Mouse (Mus musculus): ENCODE data around the gene Tectb. TPM values are rescaled to one million over a fixed set of nuclear protein-coding genes. Genes with fewer than 3 reads are reported as not detected.

Tectb gene
- total RNA-seq, 4 experiments from 2014 or later, result 0.14 to 0.41 (median 0.29) TPM

DNA sequence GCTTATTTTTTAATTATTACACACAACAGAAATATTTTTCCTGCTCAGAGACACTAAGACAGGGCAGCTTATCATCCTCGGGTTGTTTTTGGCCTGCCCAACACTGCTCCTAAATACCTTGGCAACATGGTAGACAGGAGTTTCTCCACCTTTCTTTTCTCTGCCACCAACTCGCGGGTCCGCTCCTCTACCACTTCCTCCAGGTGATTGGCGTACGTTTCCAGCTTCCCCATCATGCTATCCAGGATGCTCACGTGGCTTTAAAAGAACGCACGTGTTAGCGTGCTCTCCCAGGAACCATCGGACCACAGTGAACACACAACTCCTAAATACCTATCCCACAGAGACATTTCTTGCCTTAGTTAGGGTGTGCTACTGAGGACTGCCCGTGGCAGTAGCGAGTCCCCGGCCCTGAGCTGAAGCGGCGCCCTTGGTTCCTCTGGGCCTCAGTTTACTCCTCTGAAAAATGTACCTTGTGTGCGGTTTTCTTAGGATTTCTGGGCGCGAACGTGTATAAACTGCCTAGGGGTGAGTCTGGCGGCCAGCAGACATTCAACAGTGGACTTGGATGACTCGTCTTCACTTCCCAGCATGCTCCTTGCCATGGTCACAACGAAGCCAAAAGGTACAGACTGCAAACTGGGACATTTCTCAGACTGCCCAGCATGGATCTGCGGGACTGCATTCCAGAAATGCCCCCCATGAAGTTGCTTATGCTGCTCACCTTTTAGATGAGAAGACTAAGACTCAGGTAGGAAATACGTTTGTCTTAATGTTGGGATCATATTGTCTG, 27.4 kb downstream of the Tectb start:
- DNase-seq (ENCODE audit: low spot score), result no peak

DNA sequence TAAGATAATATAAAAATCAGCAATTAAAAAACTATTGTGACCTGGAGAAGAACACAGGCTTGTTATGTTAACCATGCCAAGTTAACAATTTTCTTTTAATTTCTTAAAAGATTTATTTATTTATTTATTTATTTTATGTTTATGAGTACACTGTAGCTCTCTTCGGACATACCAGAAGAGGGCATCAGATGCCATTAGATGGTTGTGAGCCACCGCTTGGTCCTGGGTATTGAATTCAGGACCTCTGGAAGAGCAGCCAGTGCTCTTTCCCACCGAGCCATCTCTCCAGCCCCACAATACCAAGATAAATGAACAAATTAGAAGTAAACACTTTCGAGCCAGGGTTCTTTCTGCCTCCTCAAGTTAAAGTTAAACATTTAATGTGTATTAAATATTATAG, 28.1 kb downstream of the Tectb start:
- DNase-seq (ENCODE audit: low spot score), result no peak

DNA sequence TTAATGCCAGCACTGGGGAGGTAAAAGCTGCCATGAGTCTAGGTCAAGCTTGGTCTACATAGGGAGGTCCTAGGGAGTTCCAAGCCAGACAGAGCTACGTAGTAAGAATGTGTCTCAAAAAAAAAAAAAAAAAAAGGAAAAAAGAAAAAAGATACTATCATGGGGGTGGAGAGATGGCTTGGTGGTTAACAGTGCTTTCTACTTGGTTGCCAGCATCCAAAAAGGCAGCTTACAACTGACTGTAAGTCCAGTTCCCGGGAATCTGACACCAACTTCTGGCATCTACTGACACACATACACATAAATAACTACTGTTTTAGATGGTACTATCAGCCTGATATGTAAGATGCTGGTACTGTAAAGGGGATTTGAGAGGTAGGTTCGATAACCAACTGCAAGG, 28.6 kb downstream of the Tectb start:
- no peak for DNase-seq (ENCODE audit: low spot score)

DNA sequence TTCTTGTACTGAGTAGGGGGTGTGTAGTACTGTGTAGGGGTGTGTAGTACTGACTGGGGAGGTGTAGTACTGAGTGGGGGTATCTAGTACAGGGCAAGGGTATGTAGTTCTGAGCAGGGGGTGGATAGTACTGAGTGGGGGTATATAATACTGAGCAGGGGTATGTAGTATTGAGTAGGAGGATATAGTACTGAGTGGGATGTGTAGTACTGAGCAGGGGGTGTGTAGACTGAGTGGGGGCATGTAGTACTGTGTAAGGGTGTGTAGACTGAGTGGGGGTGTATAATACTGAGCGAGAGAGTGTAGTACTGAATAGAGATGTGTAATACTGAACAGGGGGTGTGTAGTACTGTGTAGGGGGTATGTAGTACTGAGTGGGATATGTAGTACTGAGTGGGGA, 31.2 kb downstream of the Tectb start:
- no peak for DNase-seq (ENCODE audit: low spot score)

DNA sequence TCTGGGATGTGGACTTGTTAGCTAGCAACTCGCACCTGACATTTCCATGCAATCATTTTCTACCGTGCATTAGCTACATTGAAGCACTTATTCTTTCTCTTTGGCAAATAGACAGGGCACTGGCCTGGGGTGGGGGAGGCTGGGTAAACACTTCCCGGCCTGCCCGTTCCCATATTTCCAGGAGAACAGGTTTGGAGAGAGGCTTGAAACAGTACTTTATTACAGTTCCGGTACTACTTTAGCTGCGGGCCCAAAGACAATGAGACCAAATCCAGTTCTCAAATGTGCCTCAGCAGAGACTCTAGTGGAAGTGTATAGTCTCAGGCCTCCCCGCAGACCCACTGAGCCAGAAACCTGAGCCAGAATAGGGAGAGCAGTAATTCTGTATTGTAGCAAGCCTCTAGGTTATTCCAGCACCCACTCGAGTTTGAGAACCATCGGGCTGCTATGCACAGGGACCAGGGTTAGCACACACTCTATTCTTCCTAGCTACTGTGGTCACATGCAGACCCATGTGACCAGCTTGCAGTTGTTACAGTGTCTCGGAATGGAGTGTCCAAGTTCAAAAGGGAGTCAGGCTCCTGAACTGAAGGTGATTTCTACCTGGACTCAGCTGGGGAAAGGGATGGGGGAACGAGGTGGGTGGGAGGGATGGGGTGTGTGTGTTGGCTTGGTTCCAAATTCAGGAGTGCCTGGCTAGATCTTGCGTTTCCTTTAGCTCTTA, 33.2 kb downstream of the Tectb start:
- DNase-seq (ENCODE audit: low spot score), result no peak

DNA sequence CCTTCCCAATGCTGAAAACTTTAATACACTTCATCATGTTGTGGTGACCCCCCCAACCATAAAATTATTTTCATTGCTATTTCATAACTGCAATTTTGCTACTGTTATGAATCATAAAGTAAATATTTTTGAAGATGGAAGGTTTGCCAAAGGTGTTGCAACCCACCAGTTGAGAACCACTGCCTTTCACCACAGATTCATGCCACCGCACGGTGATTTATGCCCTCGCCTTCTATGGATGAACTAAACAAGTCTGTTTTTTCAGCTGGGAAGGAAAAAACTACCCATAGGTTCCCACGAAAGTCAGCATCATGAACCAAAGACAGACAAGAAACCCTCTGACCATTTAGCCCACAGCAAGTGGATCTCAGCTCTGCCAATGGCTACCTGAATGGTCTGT, 36.3 kb downstream of the Tectb start:
- DNase-seq (ENCODE audit: low spot score), result no peak

DNA sequence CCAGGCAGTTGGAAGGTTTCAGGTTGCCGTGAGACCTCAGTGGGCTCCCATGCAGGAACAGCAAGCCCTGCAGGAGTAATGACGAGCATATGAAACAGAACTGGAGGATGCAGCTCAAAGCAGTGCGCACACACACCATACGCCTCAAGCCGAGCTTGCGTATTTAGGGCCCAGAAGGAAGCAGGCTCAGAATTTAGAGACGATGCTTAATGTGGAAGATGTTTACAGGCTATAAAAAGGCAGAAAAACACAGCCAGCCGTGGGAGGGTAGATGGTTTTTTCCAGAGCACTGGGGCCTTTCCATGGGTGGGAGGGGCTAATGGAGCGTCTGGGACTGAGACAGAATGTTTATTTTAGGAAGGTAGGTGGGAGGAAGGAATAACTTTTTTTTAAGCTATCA, 36.8 kb downstream of the Tectb start:
- DNase-seq (ENCODE audit: low spot score), result no peak

DNA sequence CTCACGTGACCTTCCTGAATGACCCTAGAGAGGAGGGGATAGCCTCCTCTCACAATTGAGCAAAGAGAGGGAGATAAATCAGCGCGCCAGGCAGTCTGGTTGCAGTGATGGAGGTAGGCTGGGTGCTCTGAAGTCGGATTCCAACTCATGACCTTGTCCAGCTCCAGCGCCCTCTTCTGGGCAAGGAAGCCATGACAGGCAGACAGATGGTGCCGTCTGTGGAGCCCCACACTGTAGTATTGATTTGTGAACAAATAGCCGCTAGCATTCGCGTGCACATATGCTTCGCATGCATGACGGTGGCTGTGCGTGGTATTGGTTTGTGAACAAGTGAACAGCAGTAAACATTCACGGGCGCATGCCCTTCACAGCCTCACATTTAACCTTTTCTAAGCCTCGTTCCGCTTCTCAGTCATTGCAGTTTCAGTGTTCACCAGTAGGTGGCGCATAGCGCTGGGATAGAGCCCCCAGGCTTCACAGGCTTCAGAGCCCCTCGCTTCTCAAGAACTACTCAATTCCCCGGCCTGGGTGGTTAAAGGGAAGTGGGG, 37.7 kb downstream of the Tectb start:
- peak; percentile 72 for DNase-seq (ENCODE audit: low spot score)

DNA sequence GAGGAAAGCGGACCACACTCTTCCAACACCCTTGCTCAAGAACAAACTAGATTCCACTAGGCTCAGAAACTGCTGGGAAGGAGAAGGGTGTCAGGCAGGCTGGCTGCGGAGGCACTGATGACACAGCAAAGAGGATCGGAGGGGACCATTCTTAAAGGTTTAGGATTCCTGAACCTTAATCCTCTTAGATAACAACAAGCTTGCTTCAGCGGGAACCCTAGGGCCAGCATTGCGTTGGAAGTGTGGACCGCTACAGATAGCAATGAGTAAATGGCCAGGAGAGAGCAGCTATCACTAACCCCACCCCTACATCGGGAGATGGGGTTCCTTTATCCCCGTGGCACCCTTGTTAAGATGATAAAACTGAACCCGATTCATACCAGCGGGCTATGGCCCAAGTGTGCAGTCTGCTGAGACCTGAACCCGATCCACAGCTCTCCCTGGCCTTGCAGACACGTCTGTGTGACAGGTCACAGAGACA, 38.2 kb downstream of the Tectb start:
- no peak for DNase-seq (ENCODE audit: low spot score)

DNA sequence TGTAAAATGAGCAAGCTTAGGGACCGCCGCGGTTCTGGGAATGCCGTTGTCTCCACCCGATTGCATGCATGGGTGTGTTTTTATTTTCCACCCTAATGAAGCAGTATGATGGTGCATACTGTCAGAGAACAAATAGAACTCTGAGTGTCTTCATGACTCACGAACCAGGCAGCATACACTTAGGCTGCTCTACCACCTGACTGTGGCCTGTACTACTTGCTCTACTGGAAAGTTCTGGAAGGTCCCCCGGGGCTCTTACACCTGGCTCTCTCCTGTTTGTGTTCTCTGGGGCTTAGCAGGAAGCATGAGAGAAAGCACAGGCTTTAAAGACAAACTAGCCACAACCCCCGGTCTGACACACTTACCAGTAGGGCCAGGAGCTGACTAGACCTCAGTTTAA, 38.8 kb downstream of the Tectb start:
- DNase-seq (ENCODE audit: low spot score), result no peak

DNA sequence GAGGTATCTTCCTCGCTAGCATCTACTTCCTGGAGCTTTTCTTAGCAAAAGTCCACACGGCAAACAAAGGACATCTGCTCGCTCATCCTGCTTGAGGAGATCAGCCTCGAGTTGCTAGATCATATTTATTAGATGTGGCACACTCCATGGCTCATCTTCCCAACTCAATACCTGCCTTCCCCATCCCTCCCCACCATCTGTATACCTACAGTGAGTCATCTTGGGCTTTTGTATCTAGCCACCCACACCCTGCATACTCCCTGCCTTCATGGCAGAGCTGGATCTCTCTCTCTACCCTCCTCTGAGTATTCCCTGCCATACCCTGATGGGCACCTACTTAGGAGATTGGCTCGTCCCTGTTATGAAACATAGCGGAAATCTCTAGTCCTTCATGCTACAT, 40.7 kb downstream of the Tectb start:
- DNase-seq (ENCODE audit: low spot score), result no peak

DNA sequence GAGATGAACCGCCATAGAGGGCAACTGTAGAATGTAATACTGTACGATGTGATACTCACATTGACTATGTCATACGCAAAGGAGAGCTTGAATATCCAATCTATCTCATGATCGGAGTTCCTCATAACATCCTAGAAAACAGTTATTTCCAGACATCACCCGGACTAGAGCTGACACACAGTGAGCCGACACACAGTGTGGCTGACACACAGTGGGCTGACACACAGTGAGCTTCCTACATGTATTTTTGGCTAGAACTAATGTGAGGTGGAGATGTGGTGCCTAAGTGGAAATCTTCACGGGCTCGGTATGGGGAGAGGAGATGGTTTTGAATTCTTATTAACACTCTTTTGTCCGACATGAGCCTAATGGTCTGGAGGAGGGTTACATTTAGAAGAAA, 41.7 kb downstream of the Tectb start:
- DNase-seq (ENCODE audit: low spot score), result no peak

DNA sequence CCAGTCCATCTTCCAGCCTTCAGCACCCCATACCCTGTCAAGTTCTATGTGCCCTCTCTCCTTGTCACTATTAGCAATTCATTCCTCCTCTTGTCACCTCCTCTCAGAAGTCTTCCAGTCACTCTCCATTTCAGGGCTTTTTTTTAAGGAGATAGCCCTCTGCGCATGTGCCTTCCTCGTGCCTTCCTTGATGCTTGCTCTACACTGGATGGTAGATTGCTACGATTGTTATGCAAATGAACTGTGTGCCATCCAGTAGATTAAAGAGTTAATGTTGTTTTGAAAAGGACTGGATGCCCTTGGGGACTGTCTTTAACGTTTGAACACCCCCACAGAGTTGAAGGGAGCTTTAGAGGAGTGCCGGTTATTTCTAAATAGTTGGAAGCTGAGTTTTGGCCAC, 46.1 kb downstream of the Tectb start:
- DNase-seq (ENCODE audit: low spot score), result no peak

DNA sequence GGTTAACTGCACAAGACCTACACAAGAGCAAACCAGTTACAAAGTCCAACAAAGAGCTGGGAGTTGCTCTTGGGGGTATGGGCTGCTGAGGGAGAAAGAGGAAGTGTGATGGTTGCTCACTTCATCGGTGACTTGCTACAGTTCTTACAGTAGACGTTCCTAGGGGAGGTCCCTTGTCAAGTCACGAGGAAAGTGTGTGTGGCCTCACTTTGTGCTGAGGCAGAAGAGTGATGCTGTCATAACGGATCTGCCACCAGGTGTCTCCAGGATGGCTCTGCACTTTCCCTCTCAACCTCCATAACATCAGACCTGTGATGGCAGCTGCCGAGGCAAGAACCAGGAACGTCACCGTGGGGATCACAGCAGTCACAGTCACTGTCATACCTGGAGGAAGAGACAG, 46.6 kb downstream of the Tectb start:
- no peak for DNase-seq (ENCODE audit: low spot score)

DNA sequence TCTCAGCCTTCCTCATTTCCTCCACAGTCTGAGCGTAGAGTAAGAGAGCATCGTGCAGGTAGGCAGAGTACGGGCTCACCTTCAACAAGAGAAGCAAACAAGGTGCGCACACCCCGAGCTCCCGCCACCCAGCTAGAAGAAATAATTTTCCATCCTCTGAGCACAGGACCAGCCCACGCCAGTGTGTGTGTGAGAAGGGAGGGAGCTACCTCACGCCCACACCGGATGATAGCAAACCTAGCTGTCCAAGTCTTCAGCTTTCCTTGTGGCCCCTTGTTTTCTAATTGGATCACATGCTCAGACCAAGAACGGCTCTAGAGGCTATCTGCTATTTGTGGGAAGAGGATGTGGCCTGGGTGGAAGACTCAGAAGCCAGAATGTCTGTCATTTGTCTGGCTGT, 50.5 kb downstream of the Tectb start:
- no peak for DNase-seq (ENCODE audit: low spot score)

DNA sequence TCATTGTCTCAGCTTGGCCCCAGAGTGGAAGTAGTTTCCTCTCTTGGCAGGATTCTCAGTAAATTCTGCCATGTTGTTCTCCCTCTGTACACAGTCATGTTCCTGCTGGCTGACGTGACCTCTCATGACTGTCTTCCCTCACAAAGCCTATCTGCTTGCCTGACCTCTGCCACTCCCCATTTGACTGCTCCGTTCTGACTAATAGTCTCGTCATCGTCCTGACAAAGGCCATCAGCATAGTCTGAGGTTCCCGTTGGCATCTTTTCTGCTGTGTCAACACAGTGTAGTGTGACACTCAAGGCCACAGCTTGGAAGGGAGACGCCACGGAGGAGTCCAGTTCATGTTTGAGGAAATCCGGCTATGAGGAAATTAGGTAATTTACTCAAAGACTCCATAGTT, 51.6 kb downstream of the Tectb start:
- DNase-seq (ENCODE audit: low spot score), result peak; percentile 40

DNA sequence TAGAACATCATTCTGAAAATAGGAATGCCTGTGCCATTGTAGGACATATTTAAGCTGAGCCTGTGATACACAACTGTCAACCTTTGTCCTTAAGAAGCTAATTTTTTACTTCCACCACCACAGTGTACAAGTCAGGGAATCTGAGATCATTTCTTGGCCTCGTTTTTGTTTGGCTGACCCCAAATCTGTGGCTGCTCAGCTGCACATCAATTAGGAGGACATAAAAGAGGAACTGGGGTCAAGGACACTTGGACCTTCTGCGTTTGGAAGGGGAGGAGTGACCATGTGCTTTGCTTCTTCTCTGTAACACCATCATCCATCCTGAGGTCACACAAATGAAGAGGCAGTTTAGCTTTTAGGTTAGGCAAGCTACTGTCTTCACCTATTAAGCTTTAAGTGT, 55.5 kb downstream of the Tectb start:
- no peak for DNase-seq (ENCODE audit: low spot score)

DNA sequence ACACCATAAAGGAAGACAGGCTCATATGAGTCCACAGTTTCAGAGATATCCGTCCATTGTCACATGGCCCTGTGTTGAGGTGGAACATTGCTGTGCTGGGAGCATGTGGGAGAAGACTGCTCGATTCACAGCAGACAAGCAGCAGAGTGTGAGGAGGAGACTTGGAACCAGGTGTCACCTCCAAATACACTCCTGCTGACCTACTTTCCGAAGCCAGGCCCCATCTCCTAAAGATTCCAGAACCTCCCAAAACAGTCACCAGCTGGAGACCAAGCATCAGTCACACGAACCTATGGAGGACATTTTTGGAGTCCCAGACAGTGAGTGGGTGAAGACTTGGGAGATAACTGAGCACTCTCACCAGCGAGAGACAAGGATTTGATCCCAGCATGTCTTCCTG, 56.0 kb downstream of the Tectb start:
- DNase-seq (ENCODE audit: low spot score), result no peak

DNA sequence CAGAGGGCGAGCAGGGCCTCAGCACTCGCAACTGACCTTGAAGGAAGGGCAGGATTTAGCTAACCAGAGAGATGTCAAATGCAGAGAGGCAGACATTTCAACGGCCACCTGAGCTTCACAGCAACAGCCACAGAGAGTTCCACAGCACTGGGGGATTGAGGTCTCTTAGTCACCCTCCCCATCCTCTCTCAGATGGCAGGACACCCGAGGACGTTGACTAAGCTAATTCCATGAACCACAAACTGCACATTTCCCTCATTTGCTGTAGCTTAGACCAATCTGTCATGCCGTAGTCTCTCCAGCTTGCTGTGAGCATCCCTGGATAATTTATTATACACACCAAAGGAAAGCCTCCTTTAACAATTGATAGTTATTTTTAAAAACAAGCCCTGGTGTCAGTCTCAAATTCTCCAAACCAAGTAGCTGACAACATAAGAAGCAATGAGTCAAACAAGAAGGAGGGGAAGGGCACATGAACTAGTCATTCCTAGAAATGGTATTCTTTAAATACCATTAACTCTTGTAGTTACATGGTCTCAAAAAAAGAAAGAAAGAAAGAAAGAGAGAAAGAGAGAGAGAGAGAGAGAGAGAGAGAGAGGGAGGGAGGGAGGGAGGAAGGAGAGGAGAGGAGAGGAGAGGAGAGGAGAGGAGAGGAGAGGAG, 59.4 kb downstream of the Tectb start:
- no peak for DNase-seq (ENCODE audit: low spot score)

DNA sequence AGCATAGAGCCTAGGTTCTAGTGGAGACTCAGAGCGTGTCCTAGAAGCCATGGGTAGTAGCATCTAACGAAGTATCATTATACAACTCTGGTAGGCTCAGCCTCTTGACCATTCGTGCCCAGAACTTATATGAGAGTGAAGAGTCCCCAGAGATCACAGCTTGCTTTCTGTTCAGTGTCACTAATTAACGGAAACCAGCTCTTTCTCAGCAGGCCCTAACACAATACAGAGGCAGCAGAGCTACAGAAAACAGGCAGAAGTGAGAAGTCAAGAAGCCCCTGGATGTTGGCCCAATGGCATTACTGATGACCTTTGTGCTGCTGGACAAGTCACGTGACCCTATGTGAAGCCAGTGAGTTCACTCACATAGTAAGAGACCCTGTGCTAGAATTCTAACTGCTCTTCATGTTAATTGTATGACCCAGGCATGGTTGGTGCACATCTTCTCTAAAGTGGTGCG, 60.7 kb downstream of the Tectb start, which contains the start of gene Gucy2g:
Gucy2g (minus strand) TSS at position 51 of the 460 bp plus-strand sequence.
- DNase-seq (ENCODE audit: low spot score), result no peak

DNA sequence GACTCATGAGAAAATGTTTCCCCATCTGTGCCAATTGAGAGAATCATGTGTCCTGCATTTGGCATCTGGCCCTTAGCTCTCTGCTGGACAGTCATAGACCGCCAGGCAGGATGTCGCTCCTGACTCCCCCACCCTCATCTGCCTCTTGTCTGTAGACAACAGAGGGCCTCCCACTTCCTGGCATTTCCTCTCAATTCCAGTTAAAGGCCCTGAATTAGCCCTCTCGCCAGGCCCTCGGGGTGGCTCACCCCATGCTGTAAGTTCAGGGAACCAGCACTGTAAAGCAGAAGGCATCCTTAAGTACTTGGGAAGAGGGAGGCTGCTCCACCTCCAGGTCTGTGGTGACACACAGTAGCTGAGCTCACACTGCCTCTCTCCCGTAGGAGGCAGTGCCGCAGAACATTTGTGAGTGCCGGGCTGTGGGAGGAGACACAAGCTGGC, 64.3 kb downstream of the Tectb start:
- DNase-seq (ENCODE audit: low spot score), result peak; percentile 82
